Mouse (Mus musculus) thymus, adult 2 months (tissue): ENCODE results near the gene Tas2r134. TPM values are rescaled to one million over a fixed set of nuclear protein-coding genes. Genes with fewer than 3 reads are reported as not detected.
A peak's percentile ranks its signal among the peaks of the same experiment; 100 is the strongest.

Experiments used
- DNase-seq: peaks from one replicate; pipeline ENCODE4 v3.0.0; 2021
- H3K27ac ChIP-seq: fragments of 200-500 bp; 2 replicates; pipeline ENCODE4 v1.5.1; 2012; ENCODE audit warnings: low read length, control low read depth; ENCODE audit not compliant: control insufficient read depth, insufficient read depth
- H3K27me3 ChIP-seq: fragments of 200-500 bp; 2 replicates; pipeline ENCODE4 v1.6.1; 2012; ENCODE audit warnings: mild to moderate bottlenecking, low read length, moderate library complexity, mixed read lengths; ENCODE audit not compliant: control insufficient read depth, insufficient read depth
- H3K36me3 ChIP-seq: fragments of 200-500 bp; 2 replicates; pipeline ENCODE4 v1.6.1; 2012; ENCODE audit warnings: mild to moderate bottlenecking, low read length, moderate library complexity; ENCODE audit not compliant: control insufficient read depth, insufficient read depth
- H3K4me1 ChIP-seq: fragments of 200-500 bp; replicated peaks from 2 replicates; pipeline ENCODE4 v1.6.1; 2012; ENCODE audit warnings: low read length; ENCODE audit not compliant: control insufficient read depth, insufficient read depth
- H3K4me3 ChIP-seq: fragments of 200-500 bp; 2 replicates; pipeline ENCODE4 v1.5.1; 2012; ENCODE audit warnings: mild to moderate bottlenecking, low read length, control low read depth, moderate library complexity; ENCODE audit not compliant: control insufficient read depth, insufficient read depth
- CTCF ChIP-seq: fragments of 200-500 bp; IDR thresholded peaks from 2 replicates; pipeline ENCODE4 v1.5.1; 2012; ENCODE audit warnings: mild to moderate bottlenecking, control low read depth, low read length, moderate library complexity, borderline replicate concordance; ENCODE audit not compliant: control insufficient read depth, poor library complexity, insufficient read depth; ENCODE audit errors: extremely low read depth
- POLR2A ChIP-seq: fragments of 200-500 bp; IDR thresholded peaks from 2 replicates; pipeline ENCODE4 v1.6.1; 2012; ENCODE audit warnings: mild to moderate bottlenecking, low read length, control low read depth, moderate library complexity; ENCODE audit not compliant: control insufficient read depth, poor library complexity, insufficient read depth; ENCODE audit errors: extremely low read depth
- WGBS: fragments of 180-500 bp; shearing (Covaris S2); methylation state at CpG from one replicate; pipeline ENCODE4 v1.1.7; 2018; 5-methylcytosine and 5-hydroxymethylcytosine counted together
- polyA plus RNA-seq: library from polyadenylated mRNA; depleted of rRNA; stranded (reverse); fragments of >200 nt; gene quantifications from 2 replicates; pipeline ENCODE4 v1.2.3, GENCODE M21; 2012

Tas2r134 gene
- polyA plus RNA-seq, 1 experiment, result not detected

DNA sequence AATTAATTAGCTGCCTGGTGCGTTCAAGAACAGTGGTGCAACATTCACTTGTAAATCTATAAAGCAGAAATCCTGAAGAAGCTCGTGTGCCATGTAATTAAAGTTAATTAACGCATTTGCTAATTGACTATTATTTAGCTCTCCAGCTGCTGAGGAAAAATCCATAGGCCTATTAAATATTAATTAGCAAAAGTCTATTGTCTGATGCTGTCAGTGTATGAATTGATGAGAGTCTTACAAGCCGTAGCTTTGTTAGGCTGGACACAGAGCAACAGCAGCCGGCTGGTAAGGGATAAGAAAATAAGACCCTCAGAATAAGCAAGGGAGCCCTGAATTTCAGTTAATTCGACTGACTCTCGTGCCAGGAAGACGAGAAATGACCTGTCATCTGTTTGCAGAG is 37.0 kb upstream of the Tas2r134 start:
- TF ChIP-seq POLR2A, result no peak
- TF ChIP-seq CTCF, result no peak
- Histone ChIP-seq H3K36me3 (no peaks in the 10 kb centered on the region), H3K4me1 (peaks cover 3% of the 10 kb centered on the region; the same call in 1 of the 2 replicates), H3K4me3 (no peak overlapping the region), H3K27me3 (no peaks in the 10 kb centered on the region), H3K27ac (no peak overlapping the region)
- 92% methylated on average over 8 of the region's 8 CpGs for WGBS
- DNase-seq, result no peak

DNA sequence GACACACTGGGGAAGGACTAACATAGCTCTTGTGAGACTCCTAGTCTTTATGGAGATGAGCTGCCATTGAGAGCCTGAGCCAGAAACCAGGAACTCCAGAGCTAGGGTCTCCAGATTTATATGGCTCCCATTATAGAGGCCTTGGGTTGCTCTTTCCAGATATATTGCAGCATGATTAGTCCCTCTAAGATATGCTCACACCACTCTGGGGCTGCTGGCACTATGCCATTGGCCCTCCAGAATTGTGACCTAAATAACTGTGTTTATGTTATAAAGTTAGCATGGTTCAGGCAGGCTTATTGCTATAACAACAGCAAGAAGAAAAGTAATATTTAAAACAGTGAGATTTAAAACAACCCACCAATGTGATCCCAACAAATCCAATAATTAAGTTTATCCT is 35.2 kb upstream of the Tas2r134 start:
- H3K4me3 ChIP-seq, result no peak overlapping the region
- peaks cover 3% of the 10 kb centered on the region; the same call in 1 of the 2 replicates for H3K4me1 ChIP-seq
- TF ChIP-seq POLR2A (no peak), CTCF (no peak)
- H3K27ac ChIP-seq, result no peak overlapping the region
- no peak for DNase-seq
- no peaks in the 10 kb centered on the region for H3K36me3 ChIP-seq
- H3K27me3 ChIP-seq, result no peaks in the 10 kb centered on the region

DNA sequence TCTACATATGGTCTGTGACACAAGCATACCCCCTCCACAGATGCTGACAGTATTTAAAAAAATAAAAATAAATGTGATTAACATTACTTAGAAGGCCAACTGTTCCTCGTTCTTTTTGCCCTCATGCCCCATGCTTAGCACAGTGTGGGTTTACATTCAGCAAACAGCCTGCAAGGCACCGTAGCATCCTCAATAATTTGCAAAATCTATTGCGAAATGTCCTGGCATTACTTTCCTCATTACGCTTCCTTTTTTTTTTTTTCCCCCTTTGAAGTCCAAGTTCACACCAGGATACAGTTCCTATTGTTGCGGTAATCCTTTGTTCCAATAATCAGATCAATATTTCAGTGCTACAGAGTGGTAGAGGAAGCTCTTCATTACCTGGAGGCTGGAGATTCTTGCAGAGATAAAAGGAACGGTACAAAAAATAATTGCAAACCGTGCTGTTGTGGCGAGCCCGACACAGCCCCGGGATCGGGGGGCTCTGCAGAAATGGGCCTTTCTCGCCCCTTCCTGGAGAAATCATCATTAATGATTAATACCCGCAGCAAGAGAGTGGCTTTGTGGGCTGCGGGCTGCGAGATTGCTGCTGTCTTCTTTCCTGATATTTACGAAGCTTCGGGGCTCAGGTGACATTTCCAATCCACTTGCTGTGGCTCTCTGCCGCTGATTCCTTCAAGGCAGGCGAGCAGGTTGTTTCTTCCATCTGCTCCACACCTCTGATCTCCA is 27.7 kb upstream of the Tas2r134 start:
- WGBS, result 61% methylated on average over 19 of the region's 19 CpGs
- Histone ChIP-seq H3K4me3 (peak overlapping the region; percentile 8; the same call in 1 of the 2 replicates), H3K36me3 (no peaks in the 10 kb centered on the region), H3K4me1 (no peaks in the 10 kb centered on the region), H3K27me3 (no peaks in the 10 kb centered on the region), H3K27ac (no peak overlapping the region)
- TF ChIP-seq POLR2A, result no peak
- no peak for TF ChIP-seq CTCF
- no peak for DNase-seq

DNA sequence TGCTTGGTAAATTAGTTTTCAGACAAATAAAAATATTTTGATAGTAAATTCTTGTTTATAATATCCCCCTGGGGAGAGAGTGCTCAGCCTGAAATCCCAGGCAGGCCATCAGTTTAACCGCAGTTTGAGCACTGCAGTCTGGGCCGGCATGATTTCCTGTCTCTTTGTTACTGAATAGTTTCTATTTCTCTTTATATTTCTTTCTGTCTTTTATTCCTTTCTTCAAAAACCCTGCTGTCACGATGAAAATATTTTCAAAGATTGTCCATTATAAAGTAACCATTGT is 27.2 kb upstream of the Tas2r134 start:
- TF ChIP-seq POLR2A (no peak), CTCF (no peak)
- H3K4me3 ChIP-seq, result no peak overlapping the region
- no peaks in the 10 kb centered on the region for H3K27me3 ChIP-seq
- no peaks in the 10 kb centered on the region for H3K4me1 ChIP-seq
- no peak overlapping the region for H3K27ac ChIP-seq
- 37% methylated on average over 3 of the region's 3 CpGs for WGBS
- DNase-seq, result no peak
- no peaks in the 10 kb centered on the region for H3K36me3 ChIP-seq

DNA sequence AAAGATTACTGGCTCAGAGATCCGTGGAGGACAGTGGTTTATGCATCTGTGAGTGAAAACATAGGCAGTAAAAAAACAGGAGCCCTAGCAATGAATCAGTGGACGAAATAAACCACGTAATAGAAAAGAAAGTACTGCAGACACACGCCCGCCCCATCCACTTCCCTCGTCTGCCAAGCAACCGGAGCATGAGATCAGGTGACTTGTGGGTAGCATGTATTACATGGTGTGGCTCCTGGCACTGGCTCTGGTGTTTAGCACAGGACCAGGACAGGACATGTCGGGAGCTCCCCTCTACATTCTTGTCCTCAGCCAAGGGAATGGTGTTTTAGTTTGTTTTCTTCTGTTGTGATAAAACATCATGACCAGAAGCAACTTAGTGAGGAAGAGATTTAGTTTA is 26.4 kb upstream of the Tas2r134 start:
- no peaks in the 10 kb centered on the region for H3K4me1 ChIP-seq
- H3K27ac ChIP-seq, result no peak overlapping the region
- no peak for DNase-seq
- no peak overlapping the region for H3K4me3 ChIP-seq
- H3K36me3 ChIP-seq, result no peaks in the 10 kb centered on the region
- no peaks in the 10 kb centered on the region for H3K27me3 ChIP-seq
- WGBS, result 58% methylated on average over 8 of the region's 8 CpGs
- TF ChIP-seq POLR2A (no peak), CTCF (no peak)

DNA sequence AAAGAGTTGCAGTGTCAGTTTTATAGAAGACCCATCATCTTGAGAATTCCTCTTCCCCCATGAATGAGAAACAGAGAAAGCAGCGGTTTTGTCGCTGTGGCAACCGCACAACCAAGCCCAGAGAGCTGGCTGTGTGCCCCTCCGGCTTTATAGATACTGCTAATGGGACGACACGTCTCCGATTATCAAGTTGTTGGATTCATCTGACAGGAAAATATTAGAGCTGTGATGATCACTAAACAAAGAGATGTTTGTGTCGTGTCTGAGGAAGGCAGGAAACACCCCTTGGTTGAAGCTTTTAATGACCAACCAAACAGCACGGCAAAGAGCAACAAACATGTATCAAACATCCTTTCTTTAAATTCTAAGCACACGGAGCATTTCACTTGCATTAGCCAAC is 17.0 kb upstream of the Tas2r134 start:
- Histone ChIP-seq H3K27ac (no peak overlapping the region), H3K4me3 (no peak overlapping the region), H3K36me3 (no peaks in the 10 kb centered on the region), H3K27me3 (no peaks in the 10 kb centered on the region), H3K4me1 (no peaks in the 10 kb centered on the region)
- WGBS, result 84% methylated on average over 10 of the region's 10 CpGs
- TF ChIP-seq POLR2A (no peak), CTCF (no peak)
- DNase-seq, result no peak

DNA sequence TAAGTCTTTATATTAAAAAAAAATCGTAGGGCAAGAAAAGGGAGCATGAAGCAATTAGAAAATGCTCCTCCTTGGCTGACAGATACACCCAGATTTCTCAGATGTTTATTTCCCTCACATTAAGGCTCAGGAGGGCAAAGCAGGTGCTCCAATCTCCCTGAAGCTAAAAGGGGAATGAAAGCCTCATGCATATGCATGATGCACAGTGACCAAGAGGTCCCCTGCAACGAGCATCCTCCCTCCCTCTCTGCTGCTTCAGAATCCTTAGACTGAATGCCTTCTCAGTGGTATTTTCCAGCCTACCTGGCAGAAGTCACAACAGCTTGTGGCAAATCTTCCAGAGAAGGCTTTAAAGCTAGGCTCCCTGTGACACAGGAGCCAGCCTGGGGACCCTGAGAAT is 16.4 kb upstream of the Tas2r134 start:
- TF ChIP-seq POLR2A (no peak), CTCF (no peak)
- WGBS, result 76% methylated on average over 2 of the region's 2 CpGs
- H3K4me3 ChIP-seq, result no peak overlapping the region
- H3K27ac ChIP-seq, result no peak overlapping the region
- H3K36me3 ChIP-seq, result no peaks in the 10 kb centered on the region
- H3K4me1 ChIP-seq, result no peaks in the 10 kb centered on the region
- no peaks in the 10 kb centered on the region for H3K27me3 ChIP-seq
- DNase-seq, result no peak
